Mouse (Mus musculus) hindbrain, embryonic 12.5 days (tissue): Measurements from ENCODE around the gene Brpf3. TPM values are rescaled to one million over a fixed set of nuclear protein-coding genes. Genes with fewer than 3 reads are reported as not detected.

ENCODE experiments used
- ATAC-seq: fragments of 200-750 bp; cut with Nextera tagmentation; 2 replicates; pipeline ENCODE4 v1.8.0; 2017; ENCODE audit warnings: moderate TSS enrichment; ENCODE audit not compliant: low FRiP score
- H3K27ac ChIP-seq: fragments of 300-500 bp; sonication (generic); 2 replicates; pipeline ENCODE4 v1.5.1; 2016; ENCODE audit warnings: mild to moderate bottlenecking
- H3K27me3 ChIP-seq: fragments of 300-500 bp; sonication (generic); 2 replicates; pipeline ENCODE4 v1.6.1; 2016; ENCODE audit warnings: mild to moderate bottlenecking
- H3K36me3 ChIP-seq: fragments of 300-500 bp; sonication (generic); 2 replicates; pipeline ENCODE4 v1.6.1; 2016; ENCODE audit warnings: mild to moderate bottlenecking
- H3K4me1 ChIP-seq: fragments of 300-500 bp; sonication (generic); 2 replicates; pipeline ENCODE4 v1.6.1; 2016
- H3K4me2 ChIP-seq: fragments of 300-500 bp; sonication (generic); replicated peaks from 2 replicates; pipeline ENCODE4 v1.6.1; 2016; ENCODE audit warnings: mild to moderate bottlenecking
- H3K4me3 ChIP-seq: fragments of 300-500 bp; sonication (generic); 2 replicates; pipeline ENCODE4 v1.5.1; 2016; ENCODE audit warnings: mild to moderate bottlenecking
- H3K9ac ChIP-seq: fragments of 300-500 bp; sonication (generic); 2 replicates; pipeline ENCODE4 v1.6.1; 2016; ENCODE audit warnings: mild to moderate bottlenecking, moderate library complexity
- H3K9me3 ChIP-seq: fragments of 300-500 bp; sonication (generic); replicated peaks from 2 replicates; pipeline ENCODE4 v1.6.1; 2016; ENCODE audit warnings: mild to moderate bottlenecking
- WGBS: fragments of 180-500 bp; shearing (Covaris S2); methylation state at CpG from one replicate; pipeline ENCODE4 v1.1.7; 2016; 5-methylcytosine and 5-hydroxymethylcytosine counted together
- polyA plus RNA-seq: library from polyadenylated mRNA; unstranded; fragments of >200 nt; fragmentation: Nextera tagmentation; extraction: Ambion mirVana; gene quantifications from 2 replicates; pipeline ENCODE4 v1.2.1, GENCODE M21; 2016

Brpf3 gene
- polyA plus RNA-seq, 1 experiment from 2014 or later, result 13.0 TPM

DNA sequence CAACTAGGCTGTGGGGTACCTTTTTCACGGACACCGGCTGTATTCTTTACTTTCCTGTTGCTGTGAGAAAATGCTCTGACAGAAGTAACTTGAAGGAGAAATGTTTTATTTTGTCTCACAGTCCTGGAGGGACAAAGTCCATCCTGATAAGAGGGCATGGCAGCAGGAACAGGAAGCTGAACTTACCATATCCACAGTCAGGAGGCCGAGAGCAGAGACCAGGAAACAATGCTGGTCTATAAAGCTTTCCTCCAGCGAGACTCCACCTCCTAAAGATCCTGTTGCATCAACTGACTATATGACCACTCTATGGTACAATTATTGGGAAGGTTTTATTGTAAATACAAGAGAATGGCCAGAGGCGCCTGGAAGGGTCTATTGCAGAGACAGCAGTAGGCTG is 42.8 kb downstream of the Brpf3 start:
- H3K36me3 ChIP-seq, result peaks cover 16% of the 10 kb centered on the region
- WGBS, result 90% methylated on average over 5 of the region's 5 CpGs

DNA sequence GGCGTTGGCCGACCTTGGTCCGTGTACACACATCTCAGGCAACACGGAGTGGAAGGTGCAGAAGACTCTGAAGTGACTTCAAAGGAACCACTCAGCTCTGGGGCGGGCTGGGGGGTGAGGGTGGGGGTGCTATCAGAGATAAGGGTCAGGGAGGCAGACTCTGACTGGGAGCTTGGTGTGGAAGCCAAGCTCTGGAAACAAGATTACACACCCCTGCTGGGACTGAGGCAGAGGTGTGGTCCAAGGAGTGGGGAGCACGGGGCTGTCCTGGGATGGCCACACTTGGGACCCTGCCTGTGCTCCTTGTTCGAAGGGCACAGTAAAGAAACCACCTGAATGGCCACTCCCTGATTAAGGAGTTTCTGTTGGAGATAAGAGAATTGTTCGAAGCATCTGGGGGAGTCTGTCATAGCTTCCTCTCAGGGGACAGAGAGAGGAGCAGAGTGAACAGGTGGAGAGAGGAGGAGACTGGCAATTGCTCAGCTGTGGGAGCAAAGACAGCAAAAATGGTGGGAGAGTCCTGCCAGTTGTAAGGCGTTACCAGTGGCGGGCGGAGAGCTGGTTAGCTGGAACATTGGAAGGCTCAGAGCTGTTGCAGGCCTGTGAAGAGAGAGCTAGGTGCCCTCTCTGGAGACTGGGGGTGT is 46.2 kb downstream of the Brpf3 start:
- Histone ChIP-seq H3K27me3 (no peaks in the 10 kb centered on the region), H3K36me3 (no peaks in the 10 kb centered on the region), H3K9me3 (no peaks in the 10 kb centered on the region), H3K4me3 (no peak overlapping the region), H3K4me2 (no peak overlapping the region), H3K27ac (no peak overlapping the region), H3K4me1 (no peaks in the 10 kb centered on the region), H3K9ac (no peak overlapping the region)
- no peak for ATAC-seq
- 67% methylated on average over 11 of the region's 11 CpGs for WGBS

More for the DNA sequence above, 42.8 kb downstream of the Brpf3 start:
- Histone ChIP-seq H3K4me2 (no peak overlapping the region), H3K9me3 (no peaks in the 10 kb centered on the region), H3K4me1 (no peaks in the 10 kb centered on the region), H3K27ac (no peak overlapping the region), H3K9ac (no peak overlapping the region), H3K4me3 (no peak overlapping the region), H3K27me3 (no peaks in the 10 kb centered on the region)
- no peak for ATAC-seq

DNA sequence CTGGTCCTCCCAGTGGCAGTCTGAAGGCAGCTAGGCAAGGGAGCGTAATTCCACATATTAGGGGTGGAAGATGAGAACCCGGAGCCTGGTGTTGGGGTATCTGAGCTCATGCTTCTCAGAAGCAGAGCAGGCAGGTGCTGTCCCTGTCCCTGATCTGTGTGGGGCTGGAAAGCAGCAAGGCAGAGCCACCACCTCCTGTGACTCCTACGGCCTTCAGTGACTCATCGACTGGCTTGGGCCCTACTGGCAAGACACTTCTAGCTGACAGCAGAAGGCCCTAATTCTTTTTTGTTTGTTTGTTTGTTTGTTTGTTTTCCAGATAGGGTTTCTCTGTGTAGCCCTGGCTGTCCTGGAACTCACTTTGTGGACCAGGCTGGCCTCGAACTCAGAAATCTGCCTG is 49.6 kb downstream of the Brpf3 start:
- ATAC-seq, result no peak
- H3K4me1 ChIP-seq, result no peaks in the 10 kb centered on the region

DNA sequence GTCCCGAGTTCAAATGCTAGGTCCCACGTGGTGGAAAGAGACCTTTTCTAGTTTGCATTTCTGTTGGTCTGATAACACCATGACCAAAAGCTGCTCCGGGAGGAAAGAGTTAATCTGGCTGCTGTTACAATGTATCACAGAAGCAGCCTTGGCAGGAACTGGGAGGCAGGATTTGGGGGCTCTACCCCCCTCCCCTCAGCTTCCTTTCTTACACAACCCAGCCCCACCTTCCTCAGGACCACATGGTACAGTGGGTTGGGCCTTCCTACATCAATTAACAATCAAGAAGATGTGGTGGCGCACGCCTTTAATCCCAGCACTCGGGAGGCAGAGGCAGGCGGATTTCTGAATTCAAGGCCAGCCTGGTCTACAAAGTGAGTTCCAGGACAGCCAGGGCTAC is 53.5 kb downstream of the Brpf3 start:
- Histone ChIP-seq H3K4me1 (no peaks in the 10 kb centered on the region), H3K9me3 (peaks cover 12% of the 10 kb centered on the region), H3K9ac (no peak overlapping the region), H3K4me2 (no peak overlapping the region), H3K27ac (no peak overlapping the region), H3K36me3 (no peaks in the 10 kb centered on the region), H3K4me3 (no peak overlapping the region), H3K27me3 (no peaks in the 10 kb centered on the region)
- 86% methylated on average over 7 of the region's 7 CpGs for WGBS
- ATAC-seq, result no peak

More for the DNA sequence above, 49.6 kb downstream of the Brpf3 start:
- Histone ChIP-seq H3K4me2 (no peak overlapping the region), H3K9me3 (0 out of 2 replicates have a peak, but pooled peaks cover 3% of the 10 kb centered on the region), H3K9ac (no peak overlapping the region), H3K4me3 (no peak overlapping the region), H3K27me3 (no peaks in the 10 kb centered on the region), H3K36me3 (no peaks in the 10 kb centered on the region), H3K27ac (no peak overlapping the region)
- WGBS, result 96% methylated on average over 5 of the region's 5 CpGs

- Histone ChIP-seq H3K9me3 (peaks cover 12% of the 10 kb centered on the region), H3K4me2 (no peak overlapping the region), H3K27me3 (no peaks in the 10 kb centered on the region), H3K9ac (no peak overlapping the region), H3K4me3 (no peak overlapping the region), H3K4me1 (no peaks in the 10 kb centered on the region), H3K27ac (no peak overlapping the region), H3K36me3 (no peaks in the 10 kb centered on the region)
- no peak for ATAC-seq
- WGBS, result 78% methylated on average over 9 of the region's 9 CpGs
Observed at GRCm38 (mm10) chr17:28855166-28855885, 54.4 kb downstream of the Brpf3 start.

DNA sequence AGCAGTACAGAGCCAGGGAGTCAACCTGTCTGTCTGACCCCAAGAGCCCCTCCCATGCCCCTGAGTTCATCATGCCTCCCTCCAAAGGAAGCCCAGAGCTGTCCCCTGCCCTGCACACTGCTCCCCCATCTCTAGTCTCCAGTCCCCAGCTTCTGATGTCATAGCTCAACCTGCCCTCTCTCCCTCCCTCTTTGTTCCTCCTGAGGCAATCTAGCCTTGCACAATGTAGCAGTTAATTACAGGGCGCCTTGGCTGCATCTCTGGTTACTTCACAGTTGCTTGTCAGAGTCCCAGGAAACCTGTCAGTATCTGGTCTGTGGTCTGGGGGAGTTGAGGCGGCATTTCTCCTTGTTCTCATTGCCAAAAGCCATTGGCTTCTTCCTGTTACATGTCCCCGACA is 55.1 kb downstream of the Brpf3 start:
- H3K27me3 ChIP-seq, result no peaks in the 10 kb centered on the region

DNA sequence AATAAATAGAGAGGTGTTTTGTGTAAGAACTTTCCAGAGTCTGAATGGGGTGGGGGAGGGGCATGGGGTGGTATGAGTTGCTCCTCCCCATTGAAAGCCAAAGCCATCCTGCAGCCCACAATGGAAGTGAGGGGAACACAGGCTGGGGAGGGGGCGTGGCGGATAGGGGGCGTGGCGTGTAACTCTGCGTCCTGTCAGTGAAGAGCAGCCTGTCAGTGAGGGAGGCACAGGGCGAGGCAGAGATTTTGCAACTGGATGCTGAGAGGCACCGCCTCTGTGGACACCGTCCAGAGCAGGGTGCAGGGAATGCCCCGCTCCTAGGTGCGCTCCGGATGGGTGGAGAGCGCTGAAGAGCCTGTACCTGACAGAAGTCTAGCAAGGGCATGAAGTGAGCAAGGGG is 57.3 kb downstream of the Brpf3 start, which contains the start of gene Pnpla1:
Gene Pnpla1 (plus strand): TSS at position 207 of the 400 bp plus-strand sequence.
- WGBS, result 23% methylated on average over 12 of the region's 12 CpGs
- Histone ChIP-seq H3K9ac (no peak within 1 kb of the TSS), H3K4me1 (no peaks in the 10 kb centered on the region), H3K4me3 (no peak within 1 kb of the TSS), H3K36me3 (no peaks in the 10 kb centered on the region), H3K9me3 (peaks cover 12% of the 10 kb centered on the region), H3K4me2 (no peak within 1 kb of the TSS), H3K27me3 (no peaks in the 10 kb centered on the region), H3K27ac (no peak within 1 kb of the TSS)
- no peak for ATAC-seq

More for the DNA sequence above, 55.1 kb downstream of the Brpf3 start:
- no peak overlapping the region for H3K4me2 ChIP-seq
- H3K36me3 ChIP-seq, result no peaks in the 10 kb centered on the region
- 70% methylated on average over 3 of the region's 3 CpGs for WGBS
- H3K4me1 ChIP-seq, result no peaks in the 10 kb centered on the region
- no peak for ATAC-seq
- H3K9me3 ChIP-seq, result peaks cover 12% of the 10 kb centered on the region
- H3K27ac ChIP-seq, result no peak overlapping the region; the same call in 1 of the 2 replicates
- H3K4me3 ChIP-seq, result no peak overlapping the region
- H3K9ac ChIP-seq, result no peak overlapping the region

- Histone ChIP-seq H3K4me1 (peaks cover 4% of the 10 kb centered on the region; the same call in 1 of the 2 replicates), H3K27ac (no peak overlapping the region), H3K36me3 (no peaks in the 10 kb centered on the region), H3K4me2 (no peak overlapping the region), H3K9ac (no peak overlapping the region), H3K9me3 (no peaks in the 10 kb centered on the region), H3K4me3 (no peak overlapping the region), H3K27me3 (no peaks in the 10 kb centered on the region)
- WGBS, result 79% methylated on average over 7 of the region's 7 CpGs
- no peak for ATAC-seq
Observed at GRCm38 (mm10) chr17:28863926-28864325, 63.0 kb downstream of the Brpf3 start.

- Histone ChIP-seq H3K4me3 (no peak overlapping the region), H3K4me1 (peaks cover 9% of the 10 kb centered on the region), H3K9me3 (no peaks in the 10 kb centered on the region), H3K27me3 (no peaks in the 10 kb centered on the region), H3K9ac (no peak overlapping the region), H3K4me2 (no peak overlapping the region), H3K36me3 (no peaks in the 10 kb centered on the region), H3K27ac (no peak overlapping the region)
- 77% methylated on average over 6 of the region's 6 CpGs for WGBS
- no peak for ATAC-seq
Observed at GRCm38 (mm10) chr17:28864464-28864863, 63.6 kb downstream of the Brpf3 start.

GRCm38 (mm10) chr17:28866921-28867320 is 66.0 kb downstream of the Brpf3 start:
- no peak overlapping the region for H3K9ac ChIP-seq
- H3K4me1 ChIP-seq, result peaks cover 15% of the 10 kb centered on the region
- no peak overlapping the region for H3K4me3 ChIP-seq
- H3K27ac ChIP-seq, result no peak overlapping the region
- no peaks in the 10 kb centered on the region for H3K9me3 ChIP-seq
- no peaks in the 10 kb centered on the region for H3K36me3 ChIP-seq
- H3K4me2 ChIP-seq, result no peak overlapping the region
- no peak for ATAC-seq
- H3K27me3 ChIP-seq, result no peaks in the 10 kb centered on the region

- 90% methylated on average over 4 of the region's 4 CpGs for WGBS
- Histone ChIP-seq H3K9me3 (no peaks in the 10 kb centered on the region), H3K4me2 (no peak overlapping the region), H3K4me1 (peaks cover 15% of the 10 kb centered on the region), H3K4me3 (no peak overlapping the region), H3K27ac (no peak overlapping the region), H3K36me3 (no peaks in the 10 kb centered on the region), H3K9ac (no peak overlapping the region), H3K27me3 (no peaks in the 10 kb centered on the region)
- ATAC-seq, result no peak
Observed at GRCm38 (mm10) chr17:28867381-28867780, 66.5 kb downstream of the Brpf3 start.

DNA sequence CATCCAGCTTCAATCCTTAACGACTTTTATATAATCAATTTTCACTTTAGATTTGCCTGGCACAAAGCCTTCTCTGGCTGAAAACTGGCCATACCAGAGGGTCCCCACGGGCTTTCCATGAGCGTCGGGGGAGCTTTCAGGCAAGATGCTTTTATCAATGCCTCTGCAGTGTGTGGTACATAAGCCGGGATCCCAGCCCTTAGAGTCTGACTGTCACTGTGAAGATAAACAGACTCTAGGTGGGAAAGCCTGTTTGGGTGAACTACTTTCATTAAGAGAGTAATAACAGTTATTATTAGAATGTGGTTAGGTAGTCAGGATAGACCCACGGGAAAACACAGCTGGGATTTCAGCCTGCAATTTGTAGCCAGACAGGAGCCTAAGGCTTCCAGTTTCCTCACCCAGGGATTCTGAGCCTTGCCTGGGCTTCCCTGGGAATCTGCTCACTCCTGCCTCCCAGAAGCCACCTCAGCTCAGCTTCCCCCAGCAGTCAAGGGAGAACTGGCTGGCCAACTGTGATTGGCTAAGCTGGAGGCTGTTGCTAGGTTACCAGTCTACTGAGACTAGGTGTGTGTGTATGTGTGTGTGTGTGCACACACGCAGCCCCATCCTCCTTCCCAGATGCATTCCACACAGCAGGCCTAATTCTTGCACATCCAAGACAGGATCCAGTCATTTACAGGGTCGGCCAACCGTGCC is 68.7 kb downstream of the Brpf3 start:
- no peak overlapping the region for H3K4me3 ChIP-seq
- peak overlapping the region; percentile 9; the same call in 1 of the 2 replicates for H3K4me2 ChIP-seq
- 69% methylated on average over 9 of the region's 9 CpGs for WGBS
- peak overlapping the region; percentile 82 for H3K27ac ChIP-seq
- no peaks in the 10 kb centered on the region for H3K9me3 ChIP-seq
- H3K9ac ChIP-seq, result no peak overlapping the region
- H3K36me3 ChIP-seq, result no peaks in the 10 kb centered on the region
- ATAC-seq, result peak; percentile 94
- H3K4me1 ChIP-seq, result peaks cover 15% of the 10 kb centered on the region
- no peaks in the 10 kb centered on the region for H3K27me3 ChIP-seq
